Mouse (Mus musculus): Measurements from ENCODE around the gene Bicdl2. TPM values are rescaled to one million over a fixed set of nuclear protein-coding genes. Genes with fewer than 3 reads are reported as not detected.

Bicdl2 gene
- polyA plus RNA-seq, 1 experiment from 2014 or later = 0.37 TPM

GRCm38 (mm10) chr17:23700079-23700478 is 39.8 kb downstream of the Bicdl2 start:
- peak; percentile 87 for DNase-seq (ENCODE audit: extremely low spot score, low spot score)
- peaks cover 71% of the 10 kb centered on the region for H3K27me3 ChIP-seq (ENCODE audit: poor library complexity, severe bottlenecking)
- peak overlapping the region; percentile 51; the same call in 1 of the 2 replicates for H3K27ac ChIP-seq
- H3K36me3 ChIP-seq (replicated peaks) = no peaks in the 10 kb centered on the region
- peak overlapping the region; percentile 77 for H3K4me3 ChIP-seq
- peaks cover 31% of the 10 kb centered on the region for H3K4me1 ChIP-seq
- WGBS = 0% methylated on average over 25 of the region's 28 CpGs
- no peaks in the 10 kb centered on the region for H3K9me3 ChIP-seq

GRCm38 (mm10) chr17:23703301-23703700 is 43.0 kb downstream of the Bicdl2 start:
- H3K9me3 ChIP-seq = no peaks in the 10 kb centered on the region
- WGBS = 83% methylated on average over 9 of the region's 9 CpGs
- no peak overlapping the region for H3K4me3 ChIP-seq
- no peak overlapping the region for H3K27ac ChIP-seq
- H3K27me3 ChIP-seq (ENCODE audit: poor library complexity, severe bottlenecking) = peaks cover 55% of the 10 kb centered on the region
- DNase-seq (ENCODE audit: extremely low spot score, low spot score) = no peak
- H3K4me1 ChIP-seq = peaks cover 25% of the 10 kb centered on the region
- H3K36me3 ChIP-seq (replicated peaks) = no peaks in the 10 kb centered on the region

DNA sequence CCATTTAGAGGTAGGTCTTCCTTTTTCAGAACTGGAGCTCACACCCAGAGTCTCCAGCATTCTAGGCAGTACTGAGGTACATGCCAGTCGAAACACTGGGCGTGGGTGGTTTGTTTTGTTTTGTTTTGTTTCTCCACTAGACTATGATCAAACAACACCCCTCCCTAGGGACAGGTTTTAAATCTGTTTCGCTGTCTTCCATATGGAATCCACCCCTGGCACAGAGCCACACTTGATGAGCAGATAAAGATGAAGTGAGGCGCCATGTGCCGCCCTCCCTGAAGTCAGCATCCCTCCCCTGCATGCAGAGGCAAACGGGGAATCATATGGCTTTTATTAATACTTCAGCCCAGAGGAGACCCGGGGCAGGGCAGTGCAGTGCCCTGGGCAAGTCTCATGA is 44.4 kb downstream of the Bicdl2 start:
- Histone ChIP-seq H3K4me3 (no peak overlapping the region), H3K9me3 (no peaks in the 10 kb centered on the region), H3K4me1 (peaks cover 13% of the 10 kb centered on the region), H3K27me3 (ENCODE audit: poor library complexity, severe bottlenecking) (peaks cover 44% of the 10 kb centered on the region), H3K36me3 (replicated peaks) (no peaks in the 10 kb centered on the region), H3K27ac (no peak overlapping the region)
- 65% methylated on average over 7 of the region's 7 CpGs for WGBS
- DNase-seq (ENCODE audit: extremely low spot score, low spot score) = no peak

DNA sequence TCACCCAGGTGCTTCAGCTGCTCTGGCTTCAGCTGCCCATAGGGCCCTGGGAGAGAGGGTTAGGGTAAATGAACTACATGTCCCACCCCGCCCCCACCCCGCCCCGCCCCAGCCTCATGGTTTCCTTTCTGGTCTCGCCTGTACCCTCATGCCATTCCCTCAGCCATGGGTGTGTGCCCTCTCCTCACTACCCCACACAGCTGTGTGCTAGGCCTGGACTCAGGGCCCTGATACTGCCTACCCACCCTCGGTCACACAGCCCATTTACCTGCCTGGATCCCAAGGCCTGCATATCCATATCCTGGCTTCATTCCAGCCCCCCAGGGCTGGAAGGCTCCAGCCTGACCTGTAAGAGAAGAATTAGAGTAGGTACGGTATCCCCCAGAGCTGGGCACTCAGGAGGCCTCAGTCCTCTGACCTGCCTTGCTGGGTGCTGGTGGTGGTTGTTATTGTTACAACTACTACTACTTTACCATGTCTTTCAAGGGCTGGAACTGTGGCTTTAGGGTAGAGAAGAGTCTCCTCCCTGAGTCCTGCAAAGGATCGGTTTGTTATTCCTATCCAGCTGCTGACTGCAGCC is 45.3 kb downstream of the Bicdl2 start:
- WGBS = 74% methylated on average over 7 of the region's 7 CpGs
- Histone ChIP-seq H3K36me3 (replicated peaks) (no peaks in the 10 kb centered on the region), H3K9me3 (no peaks in the 10 kb centered on the region)

DNA sequence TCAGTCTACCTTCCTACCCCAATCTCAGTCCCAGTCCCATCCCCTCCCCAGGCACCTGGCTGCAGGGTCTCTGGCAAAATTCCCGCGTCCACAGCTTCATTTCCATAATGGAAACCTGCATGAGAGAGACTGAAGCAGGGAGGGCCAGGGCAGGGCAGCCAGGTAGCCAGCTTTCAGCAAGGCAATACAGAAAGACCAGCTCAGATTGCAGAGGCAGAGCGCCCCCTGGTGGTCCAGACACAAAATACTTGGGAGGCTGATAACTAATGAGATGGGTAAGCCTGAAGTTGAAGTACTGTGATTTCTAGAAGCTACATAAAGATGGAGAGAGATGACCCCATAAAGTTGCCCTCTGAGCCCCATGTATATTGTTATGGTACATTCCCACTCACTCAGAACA is 45.9 kb downstream of the Bicdl2 start:
- 0% methylated on average over 3 of the region's 3 CpGs for WGBS
- DNase-seq (ENCODE audit: extremely low spot score, low spot score) = peak; percentile 83
- H3K27ac ChIP-seq = no peak overlapping the region
- no peaks in the 10 kb centered on the region for H3K36me3 ChIP-seq (replicated peaks)
- no peak overlapping the region for H3K4me3 ChIP-seq
- H3K4me1 ChIP-seq = peaks cover 9% of the 10 kb centered on the region; the same call in 1 of the 2 replicates
- H3K27me3 ChIP-seq (ENCODE audit: poor library complexity, severe bottlenecking) = peaks cover 34% of the 10 kb centered on the region
- no peaks in the 10 kb centered on the region for H3K9me3 ChIP-seq

More for the DNA sequence above, 45.3 kb downstream of the Bicdl2 start:
- Histone ChIP-seq H3K4me1 (peaks cover 9% of the 10 kb centered on the region; the same call in 1 of the 2 replicates), H3K27me3 (ENCODE audit: poor library complexity, severe bottlenecking) (peaks cover 40% of the 10 kb centered on the region), H3K27ac (no peak overlapping the region), H3K4me3 (no peak overlapping the region)
- no peak for DNase-seq (ENCODE audit: extremely low spot score, low spot score)

DNA sequence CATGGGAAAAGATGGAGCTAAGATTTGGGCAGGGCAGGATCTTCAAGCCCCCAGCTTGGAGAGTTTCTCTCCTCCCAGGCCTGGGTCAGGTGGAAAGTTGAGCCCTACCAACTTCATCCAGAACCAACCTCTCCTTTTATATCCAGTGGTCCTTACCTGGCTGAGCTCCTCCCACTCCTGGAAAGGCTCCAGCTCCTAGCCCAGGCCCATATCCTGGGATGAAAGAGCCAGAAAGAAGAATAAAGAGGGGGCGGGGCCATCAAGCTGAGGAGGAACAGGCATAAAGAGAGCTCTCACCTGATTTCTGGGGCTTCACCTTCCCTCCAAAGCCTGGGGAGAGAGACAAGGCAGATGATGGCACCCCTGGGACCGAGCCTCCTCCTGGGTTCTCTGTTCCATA is 56.7 kb downstream of the Bicdl2 start:
- DNase-seq (ENCODE audit: extremely low spot score, low spot score) = no peak
- Histone ChIP-seq H3K27ac (no peak overlapping the region), H3K4me3 (no peak overlapping the region), H3K27me3 (ENCODE audit: poor library complexity, severe bottlenecking) (no peaks in the 10 kb centered on the region), H3K4me1 (0 out of 2 replicates have a peak, but pooled peaks cover 3% of the 10 kb centered on the region), H3K9me3 (no peaks in the 10 kb centered on the region), H3K36me3 (replicated peaks) (no peaks in the 10 kb centered on the region)
- 54% methylated on average over 2 of the region's 2 CpGs for WGBS

Other genes with a start within 250 kb of the Bicdl2 start
- not detected in 2 replicates for gene Vmn2r117, start 180.8 kb upstream of the Bicdl2 start, polyA plus RNA-seq (2016; fragmentation: Nextera tagmentation; extraction: Ambion mirVana)
- 27.6 and 29.9 TPM in 2 replicates for gene Zfp213, start 96.3 kb upstream of the Bicdl2 start, polyA plus RNA-seq (2016; fragmentation: Nextera tagmentation; extraction: Ambion mirVana)
- 22.1 and 22.2 TPM in 2 replicates for gene Zfp13, start 61.0 kb upstream of the Bicdl2 start, polyA plus RNA-seq (2016; fragmentation: Nextera tagmentation; extraction: Ambion mirVana)
- 0.42 and 0.65 TPM in 2 replicates for gene Zscan10, start 59.6 kb upstream of the Bicdl2 start, polyA plus RNA-seq (2016; fragmentation: Nextera tagmentation; extraction: Ambion mirVana)
- gene Mmp25, start 15.2 kb upstream of the Bicdl2 start, polyA plus RNA-seq (2016; fragmentation: Nextera tagmentation; extraction: Ambion mirVana) = 0.77 and 0.84 TPM in 2 replicates
- gene Hcfc1r1, start 13.1 kb downstream of the Bicdl2 start, polyA plus RNA-seq (2016; fragmentation: Nextera tagmentation; extraction: Ambion mirVana) = 28.0 and 29.0 TPM in 2 replicates
- 77.8 and 78.8 TPM in 2 replicates for gene Thoc6, start 13.4 kb downstream of the Bicdl2 start, polyA plus RNA-seq (2016; fragmentation: Nextera tagmentation; extraction: Ambion mirVana)
- gene Tnfrsf12a, start 17.0 kb downstream of the Bicdl2 start, polyA plus RNA-seq (2016; fragmentation: Nextera tagmentation; extraction: Ambion mirVana) = 3.9 and 4.6 TPM in 2 replicates
- 28.5 and 32.8 TPM in 2 replicates for gene Cldn6, start 18.7 kb downstream of the Bicdl2 start, polyA plus RNA-seq (2016; fragmentation: Nextera tagmentation; extraction: Ambion mirVana)
- 7.4 and 10.1 TPM in 2 replicates for gene Cldn9, start 23.5 kb downstream of the Bicdl2 start, polyA plus RNA-seq (2016; fragmentation: Nextera tagmentation; extraction: Ambion mirVana)
- gene 1520401A03Rik, start 62.3 kb downstream of the Bicdl2 start, polyA plus RNA-seq (2016; fragmentation: Nextera tagmentation; extraction: Ambion mirVana) = 0.06 TPM in 1 of 2 replicates, not detected in the other
- gene Pkmyt1, start 65.8 kb downstream of the Bicdl2 start, polyA plus RNA-seq (2016; fragmentation: Nextera tagmentation; extraction: Ambion mirVana) = 63.3 and 64.5 TPM in 2 replicates
- gene Paqr4, start 80.4 kb downstream of the Bicdl2 start, polyA plus RNA-seq (2016; fragmentation: Nextera tagmentation; extraction: Ambion mirVana) = 21.5 and 23.9 TPM in 2 replicates
- 1.5 and 2.9 TPM in 2 replicates for gene Kremen2, start 85.3 kb downstream of the Bicdl2 start, polyA plus RNA-seq (2016; fragmentation: Nextera tagmentation; extraction: Ambion mirVana)
- gene Flywch1, start 111.1 kb downstream of the Bicdl2 start, polyA plus RNA-seq (2016; fragmentation: Nextera tagmentation; extraction: Ambion mirVana) = 190 and 197 TPM in 2 replicates
- gene Flywch2, start 125.6 kb downstream of the Bicdl2 start, polyA plus RNA-seq (2016; fragmentation: Nextera tagmentation; extraction: Ambion mirVana) = 23.8 and 25.0 TPM in 2 replicates
- 482 and 518 TPM in 2 replicates for gene Srrm2, start 130.0 kb downstream of the Bicdl2 start, polyA plus RNA-seq (2016; fragmentation: Nextera tagmentation; extraction: Ambion mirVana)
- gene Elob, start 168.6 kb downstream of the Bicdl2 start, polyA plus RNA-seq (2016; fragmentation: Nextera tagmentation; extraction: Ambion mirVana) = 1,030 and 1,081 TPM in 2 replicates
- gene Prss33, start 175.6 kb downstream of the Bicdl2 start, polyA plus RNA-seq (2016; fragmentation: Nextera tagmentation; extraction: Ambion mirVana) = 0.49 TPM in 1 of 2 replicates, not detected in the other
- gene Prss32, start 183.3 kb downstream of the Bicdl2 start, polyA plus RNA-seq (2016; fragmentation: Nextera tagmentation; extraction: Ambion mirVana) = not detected in 2 replicates
- 4.5 and 5.4 TPM in 2 replicates for gene Prss41, start 183.7 kb downstream of the Bicdl2 start, polyA plus RNA-seq (2016; fragmentation: Nextera tagmentation; extraction: Ambion mirVana)
- not detected in 2 replicates for gene Prss21, start 207.6 kb downstream of the Bicdl2 start, polyA plus RNA-seq (2016; fragmentation: Nextera tagmentation; extraction: Ambion mirVana)
- not detected in 2 replicates for gene Dcpp1, start 220.4 kb downstream of the Bicdl2 start, polyA plus RNA-seq (2016; fragmentation: Nextera tagmentation; extraction: Ambion mirVana)
- not detected in 2 replicates for gene Dcpp2, start 220.4 kb downstream of the Bicdl2 start, polyA plus RNA-seq (2016; fragmentation: Nextera tagmentation; extraction: Ambion mirVana)